Mouse (Mus musculus) intestine, postnatal 0 days (tissue): ENCODE data around the gene Dctn5. TPM values are rescaled to one million over a fixed set of nuclear protein-coding genes. Genes with fewer than 3 reads are reported as not detected.

Experiments
- ATAC-seq: fragments of 200-750 bp; cut with Nextera tagmentation; 2 replicates; pipeline ENCODE4 v1.8.0; 2017; ENCODE audit warnings: mild to moderate bottlenecking, moderate TSS enrichment, moderate library complexity
- H3K27ac ChIP-seq: fragments of 300-500 bp; sonication (generic); 2 replicates; pipeline ENCODE4 v1.5.1; 2014; ENCODE audit warnings: mild to moderate bottlenecking, low read depth, low read length, moderate library complexity
- H3K27me3 ChIP-seq: fragments of 300-500 bp; sonication (generic); replicated peaks from 2 replicates; pipeline ENCODE4 v1.6.1; 2014; ENCODE audit warnings: low read length, mixed read lengths; ENCODE audit not compliant: control insufficient read depth, insufficient read depth
- H3K36me3 ChIP-seq: fragments of 300-500 bp; sonication (generic); 2 replicates; pipeline ENCODE4 v1.6.1; 2014; ENCODE audit warnings: mild to moderate bottlenecking, moderate library complexity; ENCODE audit not compliant: control insufficient read depth, insufficient read depth
- H3K4me1 ChIP-seq: fragments of 300-500 bp; sonication (generic); replicated peaks from 2 replicates; pipeline ENCODE4 v1.6.1; 2014; ENCODE audit warnings: antibody characterized with exemption, low read length, mixed read lengths; ENCODE audit not compliant: control insufficient read depth, insufficient read depth
- H3K4me2 ChIP-seq: fragments of 300-500 bp; sonication (generic); replicated peaks from 2 replicates; pipeline ENCODE4 v1.6.1; 2014; ENCODE audit warnings: low read depth, mild to moderate bottlenecking, moderate library complexity
- H3K4me3 ChIP-seq: fragments of 300-500 bp; sonication (generic); 2 replicates; pipeline ENCODE4 v1.5.1; 2014; ENCODE audit warnings: low read depth, low read length
- H3K9ac ChIP-seq: fragments of 300-500 bp; sonication (generic); 2 replicates; pipeline ENCODE4 v1.6.1; 2014; ENCODE audit warnings: mild to moderate bottlenecking, low read depth, low read length
- H3K9me3 ChIP-seq: fragments of 300-500 bp; sonication (generic); 2 replicates; pipeline ENCODE4 v1.6.1; 2016; ENCODE audit warnings: mixed run types; ENCODE audit not compliant: control insufficient read depth
- CTCF ChIP-seq: sonication (generic); IDR thresholded peaks from 2 replicates; pipeline ENCODE4 v1.5.1; 2016; ENCODE audit warnings: low read depth, mild to moderate bottlenecking, control low read depth, antibody characterized with exemption, moderate library complexity
- WGBS: fragments of 180-500 bp; shearing (Covaris S2); extraction: QIAGEN DNeasy Blood & Tissue Kit; methylation state at CpG from one replicate; pipeline ENCODE4 v1.1.7; 2014; 5-methylcytosine and 5-hydroxymethylcytosine counted together
- polyA plus RNA-seq: library from polyadenylated mRNA; unstranded; fragments of >200 nt; fragmentation: Nextera tagmentation; extraction: Ambion mirVana; gene quantifications from 2 replicates; pipeline ENCODE4 v1.2.1, GENCODE M21; 2015

Gene Dctn5
- polyA plus RNA-seq, 1 experiment from 2014 or later = 59.4 TPM

- H3K4me2 ChIP-seq = no peak overlapping the region
- H3K27me3 ChIP-seq = no peaks in the 10 kb centered on the region
- no peak for TF ChIP-seq CTCF
- H3K9ac ChIP-seq = no peak overlapping the region
- no peaks in the 10 kb centered on the region for H3K36me3 ChIP-seq
- no peaks in the 10 kb centered on the region for H3K4me1 ChIP-seq
- no peak for ATAC-seq
- WGBS = 85% methylated on average over 7 of the region's 7 CpGs
- H3K4me3 ChIP-seq = no peak overlapping the region
- H3K9me3 ChIP-seq = no peaks in the 10 kb centered on the region
- no peak overlapping the region for H3K27ac ChIP-seq
Observed at GRCm38 (mm10) chr7:122180720-122181119, 47.9 kb downstream of the Dctn5 start.

GRCm38 (mm10) chr7:122184569-122184968, 51.7 kb downstream of the Dctn5 start:
- no peaks in the 10 kb centered on the region for H3K36me3 ChIP-seq
- no peak overlapping the region for H3K4me3 ChIP-seq
- H3K27ac ChIP-seq = no peak overlapping the region
- ATAC-seq = peak; percentile 59
- H3K4me1 ChIP-seq = no peaks in the 10 kb centered on the region
- no peaks in the 10 kb centered on the region for H3K27me3 ChIP-seq
- H3K9me3 ChIP-seq = no peaks in the 10 kb centered on the region
- no peak overlapping the region for H3K4me2 ChIP-seq
- 35% methylated on average over 5 of the region's 5 CpGs for WGBS
- H3K9ac ChIP-seq = no peak overlapping the region
- 0 out of 2 replicates have a peak, but pooled peaks have one; percentile 4 for TF ChIP-seq CTCF

DNA sequence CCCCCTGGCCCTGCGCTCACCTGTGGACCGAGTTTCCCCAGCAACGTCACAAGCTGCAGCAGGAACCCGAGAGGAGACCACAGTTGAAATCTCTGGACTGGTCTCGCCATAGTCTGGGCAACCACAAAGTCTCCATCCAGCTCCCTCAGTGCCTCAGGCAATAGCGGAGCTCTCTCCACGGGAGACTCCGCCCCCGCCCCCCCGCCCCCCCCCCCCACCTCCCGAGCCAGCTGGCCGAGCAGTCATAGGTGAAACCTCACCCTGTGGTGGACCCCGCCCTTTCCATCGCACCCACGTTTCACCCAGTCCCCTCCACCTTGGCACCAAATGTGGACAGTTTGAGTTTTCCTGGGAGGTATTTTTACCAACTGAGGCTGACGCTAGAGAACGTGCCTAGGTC, 53.2 kb downstream of the Dctn5 start, which contains the start of gene Ern2:
Gene Ern2, minus strand, starts transcription at position 165 of the 400 bp plus-strand sequence.
- 13% methylated on average over 17 of the region's 17 CpGs for WGBS
- no peaks in the 10 kb centered on the region for H3K9me3 ChIP-seq
- H3K4me1 ChIP-seq = no peaks in the 10 kb centered on the region
- no peak for TF ChIP-seq CTCF
- no peak for ATAC-seq
- 0 out of 2 replicates have a peak within 1 kb of the TSS, but pooled peaks have one; percentile 2 for H3K4me3 ChIP-seq
- no peak within 1 kb of the TSS for H3K27ac ChIP-seq
- H3K4me2 ChIP-seq = peak within 1 kb of the TSS; percentile 35; the same call in 1 of the 2 replicates
- H3K9ac ChIP-seq = no peak within 1 kb of the TSS
- H3K27me3 ChIP-seq = no peaks in the 10 kb centered on the region
- H3K36me3 ChIP-seq = no peaks in the 10 kb centered on the region

GRCm38 (mm10) chr7:122189484-122189883, 56.6 kb downstream of the Dctn5 start:
- peak; percentile 91 for TF ChIP-seq CTCF
- no peak for ATAC-seq
- no peak overlapping the region for H3K27ac ChIP-seq
- no peaks in the 10 kb centered on the region for H3K36me3 ChIP-seq
- 32% methylated on average over 7 of the region's 7 CpGs for whole genome bisulfite sequencing
- no peak overlapping the region for H3K4me2 ChIP-seq
- no peak overlapping the region for H3K4me3 ChIP-seq
- no peaks in the 10 kb centered on the region for H3K27me3 ChIP-seq
- no peak overlapping the region for H3K9ac ChIP-seq
- H3K4me1 ChIP-seq = no peaks in the 10 kb centered on the region
- no peaks in the 10 kb centered on the region for H3K9me3 ChIP-seq

GRCm38 (mm10) chr7:122191097-122191496, 58.3 kb downstream of the Dctn5 start:
- Histone ChIP-seq H3K4me3 (no peak overlapping the region), H3K27me3 (no peaks in the 10 kb centered on the region), H3K9me3 (no peaks in the 10 kb centered on the region), H3K27ac (no peak overlapping the region), H3K9ac (no peak overlapping the region), H3K36me3 (no peaks in the 10 kb centered on the region), H3K4me2 (no peak overlapping the region), H3K4me1 (no peaks in the 10 kb centered on the region)
- no peak for TF ChIP-seq CTCF
- ATAC-seq = no peak
- 62% methylated on average over 10 of the region's 10 CpGs for WGBS

GRCm38 (mm10) chr7:122193919-122194318, 61.1 kb downstream of the Dctn5 start:
- no peak overlapping the region for H3K9ac ChIP-seq
- no peaks in the 10 kb centered on the region for H3K9me3 ChIP-seq
- TF ChIP-seq CTCF = peak; percentile 55
- H3K4me2 ChIP-seq = no peak overlapping the region
- H3K27me3 ChIP-seq = no peaks in the 10 kb centered on the region
- no peak overlapping the region for H3K4me3 ChIP-seq
- H3K4me1 ChIP-seq = no peaks in the 10 kb centered on the region
- no peak overlapping the region for H3K27ac ChIP-seq
- ATAC-seq = no peak
- H3K36me3 ChIP-seq = no peaks in the 10 kb centered on the region

DNA sequence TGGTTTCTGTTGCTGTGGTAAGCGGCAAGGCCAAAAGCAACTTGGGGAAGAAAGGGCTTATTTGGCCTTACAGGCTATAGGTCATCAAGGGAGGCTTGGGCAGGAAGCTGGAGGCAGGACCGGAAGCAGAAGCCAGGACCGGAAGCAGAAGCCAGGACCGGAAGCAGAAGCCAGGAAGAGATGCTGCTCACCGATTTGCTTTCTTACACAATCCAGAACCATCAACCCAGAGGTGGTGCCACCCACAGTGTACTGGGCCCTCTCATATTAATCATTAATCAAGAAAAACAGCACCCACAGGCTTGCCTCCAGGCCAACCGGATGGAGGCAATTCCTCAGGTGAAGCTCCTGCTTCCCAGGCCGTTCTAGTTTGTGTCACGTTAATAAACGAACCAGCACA, 63.9 kb downstream of the Dctn5 start:
- Histone ChIP-seq H3K9me3 (no peaks in the 10 kb centered on the region), H3K36me3 (no peaks in the 10 kb centered on the region), H3K9ac (no peak overlapping the region), H3K4me1 (no peaks in the 10 kb centered on the region), H3K4me2 (no peak overlapping the region), H3K27ac (no peak overlapping the region), H3K27me3 (no peaks in the 10 kb centered on the region), H3K4me3 (no peak overlapping the region)
- WGBS = 52% methylated on average over 9 of the region's 9 CpGs
- TF ChIP-seq CTCF = no peak
- peak; percentile 77 for ATAC-seq
